Mouse (Mus musculus): ENCODE data around the gene Esrrg. TPM values are rescaled to one million over a fixed set of nuclear protein-coding genes. Genes with fewer than 3 reads are reported as not detected.

Gene Esrrg
- polyA plus RNA-seq, 1 experiment = not detected

GRCm38 (mm10) chr1:187907407-187907806 lies 298.8 kb downstream of the Esrrg start:
- Histone ChIP-seq H3K4me1 (ENCODE audit: control insufficient read depth) (no peaks in the 10 kb centered on the region), H3K36me3 (ENCODE audit: control insufficient read depth) (no peaks in the 10 kb centered on the region), H3K9me3 (ENCODE audit: control insufficient read depth, low read length) (peaks cover 2% of the 10 kb centered on the region; the same call in 1 of the 2 replicates), H3K27me3 (ENCODE audit: control insufficient read depth) (no peaks in the 10 kb centered on the region), H3K4me3 (replicated peaks) (no peak overlapping the region)
- TF ChIP-seq TAL1 (IDR thresholded peaks at IDR 0.05; ENCODE audit: low read length) (no peak), GATA1 (IDR thresholded peaks at IDR 0.05; ENCODE audit: low read length) (no peak)

- TF ChIP-seq TAL1 (IDR thresholded peaks at IDR 0.05; ENCODE audit: low read length) = no peak
- TF ChIP-seq GATA1 (IDR thresholded peaks at IDR 0.05; ENCODE audit: low read length) = no peak
- Histone ChIP-seq H3K9me3 (ENCODE audit: control insufficient read depth, low read length) (peaks cover 2% of the 10 kb centered on the region; the same call in 1 of the 2 replicates), H3K4me1 (ENCODE audit: control insufficient read depth) (no peaks in the 10 kb centered on the region), H3K27me3 (ENCODE audit: control insufficient read depth) (no peaks in the 10 kb centered on the region), H3K36me3 (ENCODE audit: control insufficient read depth) (no peaks in the 10 kb centered on the region), H3K4me3 (replicated peaks) (no peak overlapping the region)
These were observed 299.3 kb downstream of the Esrrg start for GRCm38 (mm10) chr1:187907871-187908270.

- Histone ChIP-seq H3K36me3 (ENCODE audit: control insufficient read depth) (no peaks in the 10 kb centered on the region), H3K4me3 (replicated peaks) (no peak overlapping the region), H3K9me3 (ENCODE audit: control insufficient read depth, low read length) (no peaks in the 10 kb centered on the region; the same call in 1 of the 2 replicates), H3K27me3 (ENCODE audit: control insufficient read depth) (no peaks in the 10 kb centered on the region), H3K4me1 (ENCODE audit: control insufficient read depth) (no peaks in the 10 kb centered on the region)
- no peak for TF ChIP-seq GATA1 (IDR thresholded peaks at IDR 0.05; ENCODE audit: low read length)
- no peak for TF ChIP-seq TAL1 (IDR thresholded peaks at IDR 0.05; ENCODE audit: low read length)
These were observed 302.1 kb downstream of the Esrrg start for GRCm38 (mm10) chr1:187910718-187911117.

GRCm38 (mm10) chr1:187911201-187911600 lies 302.6 kb downstream of the Esrrg start:
- Histone ChIP-seq H3K9me3 (ENCODE audit: control insufficient read depth, low read length) (no peaks in the 10 kb centered on the region; the same call in 1 of the 2 replicates), H3K36me3 (ENCODE audit: control insufficient read depth) (no peaks in the 10 kb centered on the region), H3K27me3 (ENCODE audit: control insufficient read depth) (no peaks in the 10 kb centered on the region), H3K4me1 (ENCODE audit: control insufficient read depth) (no peaks in the 10 kb centered on the region), H3K4me3 (replicated peaks) (no peak overlapping the region)
- TF ChIP-seq GATA1 (IDR thresholded peaks at IDR 0.05; ENCODE audit: low read length) (no peak), TAL1 (IDR thresholded peaks at IDR 0.05; ENCODE audit: low read length) (no peak)

- Histone ChIP-seq H3K4me1 (ENCODE audit: control insufficient read depth) (no peaks in the 10 kb centered on the region), H3K9me3 (ENCODE audit: control insufficient read depth, low read length) (no peaks in the 10 kb centered on the region), H3K36me3 (ENCODE audit: control insufficient read depth) (no peaks in the 10 kb centered on the region), H3K4me3 (replicated peaks) (no peak overlapping the region), H3K27me3 (ENCODE audit: control insufficient read depth) (no peaks in the 10 kb centered on the region)
- TF ChIP-seq GATA1 (IDR thresholded peaks at IDR 0.05; ENCODE audit: low read length) (no peak), TAL1 (IDR thresholded peaks at IDR 0.05; ENCODE audit: low read length) (no peak)
These were observed 309.7 kb downstream of the Esrrg start for GRCm38 (mm10) chr1:187918303-187918702.

GRCm38 (mm10) chr1:187918939-187919338 lies 310.3 kb downstream of the Esrrg start:
- H3K9me3 ChIP-seq (ENCODE audit: control insufficient read depth, low read length) = no peaks in the 10 kb centered on the region
- H3K36me3 ChIP-seq (ENCODE audit: control insufficient read depth) = no peaks in the 10 kb centered on the region
- TF ChIP-seq GATA1 (IDR thresholded peaks at IDR 0.05; ENCODE audit: low read length) = no peak
- TF ChIP-seq TAL1 (IDR thresholded peaks at IDR 0.05; ENCODE audit: low read length) = no peak
- no peak overlapping the region for H3K4me3 ChIP-seq (replicated peaks)
- H3K4me1 ChIP-seq (ENCODE audit: control insufficient read depth) = no peaks in the 10 kb centered on the region
- H3K27me3 ChIP-seq (ENCODE audit: control insufficient read depth) = no peaks in the 10 kb centered on the region

- H3K9me3 ChIP-seq (ENCODE audit: control insufficient read depth, low read length) = peaks cover 4% of the 10 kb centered on the region; the same call in 1 of the 2 replicates
- H3K36me3 ChIP-seq (ENCODE audit: control insufficient read depth) = no peaks in the 10 kb centered on the region
- H3K4me3 ChIP-seq (replicated peaks) = no peak overlapping the region
- no peaks in the 10 kb centered on the region for H3K27me3 ChIP-seq (ENCODE audit: control insufficient read depth)
- no peak for TF ChIP-seq TAL1 (IDR thresholded peaks at IDR 0.05; ENCODE audit: low read length)
- no peak for TF ChIP-seq GATA1 (IDR thresholded peaks at IDR 0.05; ENCODE audit: low read length)
- no peaks in the 10 kb centered on the region for H3K4me1 ChIP-seq (ENCODE audit: control insufficient read depth)
These were observed 311.7 kb downstream of the Esrrg start for GRCm38 (mm10) chr1:187920156-187920777.

GRCm38 (mm10) chr1:187931146-187931545 lies 322.6 kb downstream of the Esrrg start:
- H3K4me3 ChIP-seq (replicated peaks) = no peak overlapping the region
- H3K9me3 ChIP-seq (ENCODE audit: control insufficient read depth, low read length) = peaks cover 7% of the 10 kb centered on the region; the same call in 1 of the 2 replicates
- H3K4me1 ChIP-seq (ENCODE audit: control insufficient read depth) = no peaks in the 10 kb centered on the region
- TF ChIP-seq GATA1 (IDR thresholded peaks at IDR 0.05; ENCODE audit: low read length) (no peak), TAL1 (IDR thresholded peaks at IDR 0.05; ENCODE audit: low read length) (no peak)
- H3K27me3 ChIP-seq (ENCODE audit: control insufficient read depth) = no peaks in the 10 kb centered on the region
- H3K36me3 ChIP-seq (ENCODE audit: control insufficient read depth) = no peaks in the 10 kb centered on the region

- no peak overlapping the region for H3K4me3 ChIP-seq (replicated peaks)
- H3K4me1 ChIP-seq (ENCODE audit: control insufficient read depth) = no peaks in the 10 kb centered on the region
- H3K9me3 ChIP-seq (ENCODE audit: control insufficient read depth, low read length) = no peaks in the 10 kb centered on the region; the same call in 1 of the 2 replicates
- no peaks in the 10 kb centered on the region for H3K27me3 ChIP-seq (ENCODE audit: control insufficient read depth)
- no peaks in the 10 kb centered on the region for H3K36me3 ChIP-seq (ENCODE audit: control insufficient read depth)
- TF ChIP-seq TAL1 (IDR thresholded peaks at IDR 0.05; ENCODE audit: low read length) = no peak
- no peak for TF ChIP-seq GATA1 (IDR thresholded peaks at IDR 0.05; ENCODE audit: low read length)
These were observed 330.1 kb downstream of the Esrrg start for GRCm38 (mm10) chr1:187938652-187939051.
